Mouse (Mus musculus): ENCODE measurements around the gene Ctnna3. TPM values are rescaled to one million over a fixed set of nuclear protein-coding genes. Genes with fewer than 3 reads are reported as not detected.
A peak's percentile ranks its signal among the peaks of the same experiment; 100 is the strongest.

The Ctnna3 gene
- polyA plus RNA-seq, 1 experiment from 2014 or later: not detected

DNA sequence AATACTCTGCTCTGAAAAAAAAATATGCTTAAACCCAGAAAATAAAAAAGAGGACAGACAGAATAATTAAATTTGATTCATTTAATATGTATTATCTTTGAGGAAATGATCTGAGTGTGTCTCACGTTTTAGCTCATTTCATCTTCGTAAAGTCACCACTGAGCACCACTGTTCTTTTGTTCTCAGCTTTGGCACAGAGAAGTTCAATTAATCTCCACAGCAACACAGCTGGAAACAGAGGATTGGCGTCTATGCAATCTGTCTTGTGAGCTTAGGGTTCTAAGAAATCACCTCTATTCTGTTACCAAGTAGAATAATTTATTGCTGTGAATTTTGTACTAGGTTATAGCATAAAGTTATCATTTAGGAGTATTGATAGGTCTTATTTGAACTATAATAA, 217.4 kb downstream of the Ctnna3 start:
- Histone ChIP-seq H3K4me3 (ENCODE audit: low read depth, low read length) (no peak overlapping the region), H3K27ac (ENCODE audit: low read depth) (no peak overlapping the region), H3K27me3 (ENCODE audit: insufficient read depth, low read length) (no peaks in the 10 kb centered on the region), H3K9me3 (ENCODE audit: low read length) (no peaks in the 10 kb centered on the region), H3K9ac (replicated peaks) (no peak overlapping the region), H3K36me3 (replicated peaks; ENCODE audit: insufficient read depth, low read length) (no peaks in the 10 kb centered on the region), H3K4me2 (ENCODE audit: low read depth, low read length) (no peak overlapping the region), H3K4me1 (ENCODE audit: insufficient read depth) (no peaks in the 10 kb centered on the region)
- ATAC-seq: no peak
- TF ChIP-seq CTCF (IDR thresholded peaks at IDR 0.05; ENCODE audit: low read depth) (no peak), EP300 (IDR thresholded peaks at IDR 0.05; ENCODE audit: low read depth) (no peak)
- 53% methylated on average over 3 of the region's 3 CpGs for WGBS (ENCODE audit: insufficient replicate concordance)
- no peak for DNase-seq

- Histone ChIP-seq H3K27ac (ENCODE audit: low read depth) (peak overlapping the region; percentile 34; the same call in 1 of the 2 replicates), H3K9me3 (ENCODE audit: low read length) (no peaks in the 10 kb centered on the region), H3K27me3 (ENCODE audit: insufficient read depth, low read length) (no peaks in the 10 kb centered on the region), H3K36me3 (replicated peaks; ENCODE audit: insufficient read depth, low read length) (no peaks in the 10 kb centered on the region), H3K9ac (replicated peaks) (no peak overlapping the region), H3K4me1 (ENCODE audit: insufficient read depth) (no peaks in the 10 kb centered on the region), H3K4me3 (ENCODE audit: low read depth, low read length) (no peak overlapping the region), H3K4me2 (ENCODE audit: low read depth, low read length) (no peak overlapping the region)
- 65% methylated on average over 3 of the region's 3 CpGs for WGBS (ENCODE audit: insufficient replicate concordance)
- TF ChIP-seq EP300 (IDR thresholded peaks at IDR 0.05; ENCODE audit: low read depth): no peak
- TF ChIP-seq CTCF (IDR thresholded peaks at IDR 0.05; ENCODE audit: low read depth): no peak
- ATAC-seq (no peak), DNase-seq (no peak)
Observed at GRCm38 (mm10) chr10:63650307-63650706, 220.4 kb downstream of the Ctnna3 start.

- 79% methylated on average over 9 of the region's 9 CpGs for WGBS (ENCODE audit: insufficient replicate concordance)
- ATAC-seq (no peak), DNase-seq (no peak)
- no peak overlapping the region for H3K4me2 ChIP-seq (ENCODE audit: low read depth, low read length)
- H3K9me3 ChIP-seq (ENCODE audit: low read length): no peaks in the 10 kb centered on the region
- no peaks in the 10 kb centered on the region for H3K27me3 ChIP-seq (ENCODE audit: insufficient read depth, low read length)
- no peaks in the 10 kb centered on the region for H3K4me1 ChIP-seq (ENCODE audit: insufficient read depth)
- H3K4me3 ChIP-seq (ENCODE audit: low read depth, low read length): no peak overlapping the region
- TF ChIP-seq EP300 (IDR thresholded peaks at IDR 0.05; ENCODE audit: low read depth) (no peak), CTCF (IDR thresholded peaks at IDR 0.05; ENCODE audit: low read depth) (no peak)
- H3K27ac ChIP-seq (ENCODE audit: low read depth): no peak overlapping the region
- no peaks in the 10 kb centered on the region for H3K36me3 ChIP-seq (replicated peaks; ENCODE audit: insufficient read depth, low read length)
- H3K9ac ChIP-seq (replicated peaks): no peak overlapping the region
Observed at GRCm38 (mm10) chr10:63652887-63653286, 223.0 kb downstream of the Ctnna3 start.

DNA sequence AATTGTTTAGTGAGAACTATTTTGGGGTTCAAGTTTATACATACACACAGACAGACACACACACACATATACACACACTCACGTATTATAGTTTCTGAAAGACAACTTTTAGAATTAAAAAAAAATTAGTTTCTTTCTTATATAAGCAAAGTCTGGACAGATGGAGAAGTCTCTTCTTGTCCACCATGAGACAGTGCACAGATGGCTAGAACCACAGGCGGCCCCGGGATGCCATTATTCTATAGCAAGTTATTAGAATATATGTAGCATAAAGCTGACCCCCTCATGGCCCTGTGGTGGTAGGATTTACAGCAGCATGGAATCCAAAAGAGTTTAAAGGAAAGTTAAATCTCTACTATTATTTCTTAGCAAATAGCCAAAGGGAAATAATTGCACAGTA, 223.7 kb downstream of the Ctnna3 start:
- no peak overlapping the region for H3K4me2 ChIP-seq (ENCODE audit: low read depth, low read length)
- no peak for TF ChIP-seq EP300 (IDR thresholded peaks at IDR 0.05; ENCODE audit: low read depth)
- TF ChIP-seq CTCF (IDR thresholded peaks at IDR 0.05; ENCODE audit: low read depth): no peak
- H3K9ac ChIP-seq (replicated peaks): no peak overlapping the region
- H3K4me1 ChIP-seq (ENCODE audit: insufficient read depth): no peaks in the 10 kb centered on the region
- no peaks in the 10 kb centered on the region for H3K36me3 ChIP-seq (replicated peaks; ENCODE audit: insufficient read depth, low read length)
- no peaks in the 10 kb centered on the region for H3K9me3 ChIP-seq (ENCODE audit: low read length)
- no peak overlapping the region for H3K27ac ChIP-seq (ENCODE audit: low read depth)
- no peak overlapping the region for H3K4me3 ChIP-seq (ENCODE audit: low read depth, low read length)
- 82% methylated on average over 3 of the region's 3 CpGs for WGBS (ENCODE audit: insufficient replicate concordance)
- no peaks in the 10 kb centered on the region for H3K27me3 ChIP-seq (ENCODE audit: insufficient read depth, low read length)
- ATAC-seq: no peak
- no peak for DNase-seq

DNA sequence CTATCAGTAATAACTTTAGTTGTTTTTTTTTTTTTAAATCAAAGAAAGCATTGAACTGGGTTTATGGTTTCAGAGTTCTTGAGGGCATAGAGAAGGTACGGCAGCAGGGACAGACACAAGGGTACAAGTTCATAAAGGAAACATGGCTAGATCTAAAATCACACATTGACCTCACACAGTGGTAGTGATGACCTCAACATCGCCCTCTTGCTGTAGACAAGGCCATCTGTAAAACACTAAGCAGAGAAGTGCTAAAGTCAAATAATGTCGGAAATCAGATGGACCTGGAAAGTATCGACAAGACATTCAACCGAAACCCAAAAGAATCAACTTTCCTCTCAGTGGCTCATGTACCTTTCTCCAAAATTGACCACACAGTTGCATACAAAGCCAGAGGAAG, 224.7 kb downstream of the Ctnna3 start:
- Histone ChIP-seq H3K9me3 (ENCODE audit: low read length) (no peaks in the 10 kb centered on the region), H3K4me3 (ENCODE audit: low read depth, low read length) (no peak overlapping the region), H3K4me2 (ENCODE audit: low read depth, low read length) (no peak overlapping the region), H3K4me1 (ENCODE audit: insufficient read depth) (no peaks in the 10 kb centered on the region), H3K27me3 (ENCODE audit: insufficient read depth, low read length) (no peaks in the 10 kb centered on the region), H3K27ac (ENCODE audit: low read depth) (no peak overlapping the region), H3K36me3 (replicated peaks; ENCODE audit: insufficient read depth, low read length) (no peaks in the 10 kb centered on the region), H3K9ac (replicated peaks) (no peak overlapping the region)
- TF ChIP-seq EP300 (IDR thresholded peaks at IDR 0.05; ENCODE audit: low read depth): no peak
- peak; percentile 45 for TF ChIP-seq CTCF (IDR thresholded peaks at IDR 0.05; ENCODE audit: low read depth)
- WGBS (ENCODE audit: insufficient replicate concordance): 76% methylated on average over 5 of the region's 5 CpGs
- ATAC-seq (no peak), DNase-seq (no peak)

- DNase-seq: no peak
- H3K4me1 ChIP-seq (ENCODE audit: insufficient read depth): no peaks in the 10 kb centered on the region
- TF ChIP-seq EP300 (IDR thresholded peaks at IDR 0.05; ENCODE audit: low read depth) (no peak), CTCF (IDR thresholded peaks at IDR 0.05; ENCODE audit: low read depth) (no peak)
- H3K9me3 ChIP-seq (ENCODE audit: low read length): no peaks in the 10 kb centered on the region
- no peak overlapping the region for H3K27ac ChIP-seq (ENCODE audit: low read depth)
- 81% methylated on average over 6 of the region's 6 CpGs for WGBS (ENCODE audit: insufficient replicate concordance)
- H3K27me3 ChIP-seq (ENCODE audit: insufficient read depth, low read length): no peaks in the 10 kb centered on the region
- H3K4me2 ChIP-seq (ENCODE audit: low read depth, low read length): no peak overlapping the region
- no peaks in the 10 kb centered on the region for H3K36me3 ChIP-seq (replicated peaks; ENCODE audit: insufficient read depth, low read length)
- no peak overlapping the region for H3K4me3 ChIP-seq (ENCODE audit: low read depth, low read length)
- no peak for ATAC-seq
- no peak overlapping the region for H3K9ac ChIP-seq (replicated peaks)
Observed at GRCm38 (mm10) chr10:63676343-63676742, 246.4 kb downstream of the Ctnna3 start.

DNA sequence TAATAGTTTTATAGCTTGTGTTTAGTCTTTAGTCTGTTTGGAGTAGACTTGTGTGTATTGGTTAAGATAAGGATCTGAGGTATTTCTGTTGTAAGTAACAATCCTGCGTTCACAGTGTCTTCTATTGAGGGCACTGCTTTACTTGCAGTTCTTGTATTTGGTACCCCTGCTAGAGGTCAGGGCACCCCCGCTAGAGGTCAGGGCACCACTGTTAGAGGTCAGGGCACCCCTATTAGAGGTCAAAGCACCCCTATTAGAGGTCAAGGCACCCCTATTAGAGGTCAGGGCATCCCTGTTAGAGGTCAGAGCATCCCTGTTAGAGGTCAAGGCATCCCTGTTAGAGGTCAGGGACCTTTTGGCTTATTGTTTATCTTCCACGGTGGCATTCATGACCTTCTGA, 259.3 kb downstream of the Ctnna3 start:
- no peak overlapping the region for H3K4me2 ChIP-seq (ENCODE audit: low read depth, low read length)
- no peak overlapping the region for H3K4me3 ChIP-seq (ENCODE audit: low read depth, low read length)
- TF ChIP-seq EP300 (IDR thresholded peaks at IDR 0.05; ENCODE audit: low read depth): no peak
- no peak for TF ChIP-seq CTCF (IDR thresholded peaks at IDR 0.05; ENCODE audit: low read depth)
- H3K4me1 ChIP-seq (ENCODE audit: insufficient read depth): no peaks in the 10 kb centered on the region
- ATAC-seq: no peak
- H3K27ac ChIP-seq (ENCODE audit: low read depth): no peak overlapping the region
- 38% methylated on average over 3 of the region's 3 CpGs for WGBS (ENCODE audit: insufficient replicate concordance)
- no peak for DNase-seq
- H3K36me3 ChIP-seq (replicated peaks; ENCODE audit: insufficient read depth, low read length): no peaks in the 10 kb centered on the region
- no peak overlapping the region for H3K9ac ChIP-seq (replicated peaks)
- no peaks in the 10 kb centered on the region for H3K27me3 ChIP-seq (ENCODE audit: insufficient read depth, low read length)
- no peaks in the 10 kb centered on the region for H3K9me3 ChIP-seq (ENCODE audit: low read length)

Data from liver, postnatal 0 days (tissue).